Mouse (Mus musculus): ENCODE measurements at regions not wholly inside any gene's neighbourhood (a gene's known extent, or its start where the extent isn't known, plus 50 kb on each side); places are given as distances from the start of the nearest gene placed in this dataset.

DNA sequence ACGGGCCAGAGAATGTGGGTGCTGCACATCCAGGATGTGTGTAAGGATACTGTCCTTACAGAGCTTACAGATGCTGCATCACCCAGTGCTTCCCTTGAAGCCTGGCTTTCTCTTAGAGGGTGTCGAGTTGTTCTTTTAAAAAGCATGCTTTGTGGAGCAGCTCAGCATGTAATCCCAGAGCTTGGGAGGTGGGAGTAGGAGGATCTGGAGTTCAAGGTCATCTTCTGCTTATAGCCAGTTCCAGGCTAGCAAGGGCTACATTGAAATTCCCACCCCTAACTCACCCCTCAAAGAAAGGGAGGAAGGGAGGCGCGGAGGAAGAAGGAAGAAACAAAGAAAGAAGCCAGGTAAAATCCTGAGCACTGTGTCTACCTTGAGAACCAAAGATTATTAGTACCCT lies 76.0 kb upstream of the Gadd45a start:
- no peak for DNase-seq

DNA sequence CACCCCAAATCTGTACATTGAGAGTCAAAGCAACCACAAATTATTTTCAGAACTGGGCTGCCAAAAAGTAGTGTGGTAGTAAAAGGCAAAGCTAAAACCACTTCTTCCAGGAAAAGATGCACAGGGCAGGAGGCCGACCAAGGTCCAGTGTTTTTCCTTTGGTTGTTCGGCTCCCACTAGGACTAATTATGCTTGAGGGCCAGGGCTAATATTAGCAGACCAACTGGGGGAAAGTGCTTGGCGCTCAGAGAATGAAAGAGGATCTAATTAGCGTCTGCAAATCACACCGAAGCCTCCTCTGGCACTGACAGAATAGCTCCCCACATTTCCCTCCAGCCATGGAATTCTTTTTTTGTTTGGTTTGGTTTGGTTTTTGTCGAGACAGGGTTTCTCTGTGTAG lies 75.1 kb upstream of the Gadd45a start:
- DNase-seq = no peak

DNA sequence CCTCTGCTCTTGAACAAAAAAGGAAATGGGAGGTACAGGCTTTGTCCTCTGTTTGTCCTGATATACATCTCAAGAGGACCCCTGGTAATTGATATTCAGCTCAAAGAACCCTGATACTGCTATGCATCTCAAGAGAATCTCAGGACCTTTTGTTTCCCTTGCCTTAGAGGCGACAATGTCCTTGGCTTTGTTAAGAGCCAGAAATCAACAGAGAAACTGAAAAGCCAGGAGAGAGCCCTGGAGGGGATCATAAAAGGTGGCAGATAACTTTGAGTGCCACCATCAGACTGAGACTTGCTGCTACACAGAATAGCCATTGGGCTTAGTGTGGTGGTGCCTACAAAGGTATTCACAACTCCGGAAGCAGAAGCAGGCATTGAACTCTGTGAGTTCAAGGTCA lies 74.3 kb upstream of the Gadd45a start:
- DNase-seq = no peak

DNA sequence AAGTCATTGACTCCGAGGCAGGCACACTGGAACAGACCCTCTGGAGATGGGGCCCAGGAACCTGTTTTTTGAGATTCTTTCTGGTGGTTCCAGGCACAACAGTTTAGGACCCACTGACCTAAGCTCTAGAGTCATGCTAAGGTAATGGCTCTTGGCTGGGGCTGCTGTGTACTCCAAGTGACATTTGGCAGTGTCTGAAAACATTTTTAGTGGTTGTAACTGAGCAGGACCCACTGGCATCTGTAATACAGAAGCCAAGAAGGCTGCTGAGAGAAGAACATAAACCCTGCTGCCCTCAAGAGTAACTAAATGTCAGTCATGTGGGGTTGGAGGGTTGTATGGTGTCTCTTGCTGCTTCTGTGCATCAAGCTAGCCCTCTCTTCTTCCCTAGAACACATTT lies 73.1 kb upstream of the Gadd45a start:
- no peak for DNase-seq

DNA sequence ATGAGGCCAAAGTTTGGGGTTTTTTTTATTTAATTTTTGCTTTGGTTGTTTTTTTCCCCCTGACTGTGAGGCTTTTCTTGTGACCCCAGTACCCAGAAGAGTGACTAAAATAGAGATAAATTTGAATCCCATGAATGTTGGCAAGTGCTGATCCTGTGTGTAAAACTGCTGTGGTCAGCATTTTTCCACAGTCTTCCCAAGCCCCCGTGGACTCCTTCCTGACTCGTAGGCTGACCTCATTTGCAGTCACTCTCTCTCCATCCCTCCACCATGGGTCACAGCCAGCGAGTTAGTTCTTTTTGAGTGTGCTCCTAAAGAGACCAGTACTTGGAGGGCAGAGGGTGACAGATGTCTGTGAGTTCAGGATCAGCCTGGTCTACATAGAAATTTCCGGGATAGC lies 72.5 kb upstream of the Gadd45a start:
- DNase-seq = no peak

DNA sequence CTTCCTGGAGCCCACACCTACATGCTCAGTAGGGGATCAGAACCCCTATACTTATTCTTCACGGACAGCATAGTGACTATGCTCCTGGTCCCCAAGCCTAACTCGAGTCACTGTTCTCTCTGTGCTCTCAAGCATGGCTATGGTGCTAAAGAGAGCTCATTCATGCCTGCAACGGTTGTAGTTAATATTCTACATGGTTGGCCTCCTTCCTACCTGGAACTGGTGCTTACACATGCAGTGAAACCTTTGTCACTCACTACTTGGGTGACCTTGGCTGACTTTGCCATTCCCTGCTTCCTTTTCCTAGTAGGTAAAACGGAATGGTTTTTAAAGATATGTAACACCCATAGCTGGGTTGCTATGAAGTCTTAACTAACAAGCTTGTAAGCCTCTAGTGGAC lies 70.3 kb upstream of the Gadd45a start:
- no peak for DNase-seq

DNA sequence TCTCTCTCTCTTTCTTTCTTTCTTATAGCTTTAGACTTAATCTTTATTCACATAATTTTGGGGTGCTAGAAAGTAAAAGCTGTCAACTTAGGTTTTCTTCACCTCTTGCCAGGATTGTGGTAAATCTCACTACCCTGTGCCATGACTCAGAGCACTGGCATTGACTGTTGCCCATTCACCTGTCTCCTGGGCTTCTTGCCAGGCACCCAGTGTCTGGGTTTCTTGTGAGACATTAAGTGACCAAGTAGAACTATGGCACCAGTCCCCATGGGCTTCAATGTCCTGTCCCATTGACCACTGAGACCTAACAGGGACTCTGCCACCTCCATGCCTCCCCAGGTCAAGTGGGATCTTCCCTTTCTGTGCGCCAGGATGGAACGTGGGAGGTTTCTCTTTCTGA lies 69.2 kb upstream of the Gadd45a start:
- no peak for DNase-seq

DNA sequence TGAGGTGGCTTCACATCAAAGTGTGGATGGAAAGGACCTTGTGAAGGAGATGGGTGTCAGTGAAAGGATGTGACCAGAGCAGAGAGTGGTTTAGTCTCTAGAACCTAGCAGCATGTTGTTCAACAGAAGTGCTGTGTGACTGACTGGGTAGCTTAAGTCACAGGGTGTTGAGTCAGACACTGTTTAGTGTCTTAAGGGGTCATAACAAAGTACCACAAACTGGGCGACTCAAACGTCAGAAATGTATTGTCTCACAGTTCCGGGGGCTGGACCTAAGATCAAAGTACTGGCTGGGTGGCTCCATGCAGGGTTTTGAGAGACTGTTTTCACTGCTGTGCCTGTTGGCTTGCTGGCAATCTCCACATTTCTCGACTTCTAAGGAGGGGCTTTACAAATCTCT lies 68.1 kb upstream of the Gadd45a start:
- DNase-seq = no peak

DNA sequence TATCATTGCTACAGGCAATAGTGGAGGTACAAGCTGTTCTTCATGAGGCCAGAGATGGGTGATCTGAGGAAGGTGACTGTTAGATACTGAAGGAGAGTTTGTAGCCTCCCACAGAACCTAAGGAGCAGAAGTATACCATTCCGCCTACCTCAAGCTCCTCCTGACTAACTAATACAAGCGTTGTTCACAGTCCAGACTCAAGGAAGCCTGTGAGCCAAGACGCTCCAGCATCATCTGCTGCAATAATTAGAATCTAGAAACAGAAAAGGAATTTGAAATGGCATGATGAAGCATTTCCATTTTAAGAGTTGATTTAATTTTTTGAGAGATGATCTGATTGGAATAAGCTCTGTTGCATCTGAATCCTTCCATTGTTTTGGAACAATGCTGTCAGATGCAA lies 66.9 kb upstream of the Gadd45a start:
- DNase-seq = no peak

DNA sequence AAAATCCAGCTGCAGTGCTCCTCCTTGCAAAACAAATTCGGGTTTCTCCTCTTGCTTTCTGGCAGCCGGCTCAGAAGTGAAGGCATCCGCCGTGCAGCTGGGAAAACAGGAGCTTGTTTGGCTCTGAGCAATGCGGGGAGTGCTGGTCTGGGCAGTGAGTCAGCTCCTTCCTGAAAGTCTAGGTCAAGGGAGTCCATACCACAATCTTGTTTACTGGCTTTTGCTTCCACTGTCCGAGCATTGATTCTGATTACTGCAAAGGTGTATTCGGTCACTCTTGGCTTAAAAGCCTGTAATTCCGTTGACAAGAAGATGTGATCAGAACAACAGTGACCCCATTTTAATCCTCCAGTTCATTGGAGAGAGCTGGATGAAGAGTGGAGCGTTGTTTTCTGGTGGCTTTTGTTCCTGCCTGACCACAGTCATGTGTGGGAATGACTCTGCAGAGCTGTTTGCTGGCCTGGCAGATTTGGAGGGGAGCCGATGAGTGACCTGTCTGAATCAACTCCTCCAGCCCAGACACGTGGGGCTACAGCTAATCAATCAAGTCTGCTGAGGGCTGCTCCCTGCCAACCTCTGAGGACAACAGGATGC lies 65.4 kb upstream of the Gadd45a start:
- no peak for DNase-seq

DNA sequence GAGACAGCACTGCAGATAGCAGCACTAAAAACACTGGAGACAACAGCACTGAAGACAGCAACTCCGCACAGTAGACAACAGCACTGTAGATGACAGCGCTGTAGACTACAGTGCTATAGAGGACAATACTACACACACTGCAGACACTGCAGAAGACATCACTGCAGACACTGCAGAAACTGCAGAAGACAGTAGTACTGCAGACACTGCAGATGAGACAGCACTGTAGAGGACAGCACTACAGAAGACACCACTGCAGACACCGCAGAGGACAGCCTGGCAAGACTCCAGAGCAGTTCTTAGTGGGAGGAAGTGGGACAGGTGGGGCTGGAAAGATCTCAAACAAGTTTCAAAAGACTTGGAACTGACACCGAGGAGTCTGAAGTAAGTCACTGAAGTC lies 64.8 kb upstream of the Gadd45a start:
- no peak for DNase-seq

DNA sequence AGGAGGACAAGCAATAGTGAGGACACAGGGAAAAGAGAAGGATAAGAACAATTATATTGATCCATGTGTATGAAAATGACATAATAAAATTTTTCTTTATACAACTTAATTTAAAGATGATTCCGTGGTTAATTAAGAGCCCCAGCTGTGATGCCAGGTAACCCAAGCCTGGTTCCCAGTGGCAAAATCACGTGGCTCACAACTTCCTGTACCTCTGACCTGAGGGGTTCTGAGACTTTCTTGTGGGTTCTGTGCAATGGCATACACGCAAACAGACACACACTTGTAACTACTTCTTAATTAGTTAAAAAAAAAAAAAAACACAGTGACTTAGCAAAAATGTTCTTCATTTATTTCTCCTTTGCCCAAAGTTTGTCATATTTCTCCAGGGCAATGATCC lies 57.2 kb upstream of the Gadd45a start:
- DNase-seq = peak; percentile 31

DNA sequence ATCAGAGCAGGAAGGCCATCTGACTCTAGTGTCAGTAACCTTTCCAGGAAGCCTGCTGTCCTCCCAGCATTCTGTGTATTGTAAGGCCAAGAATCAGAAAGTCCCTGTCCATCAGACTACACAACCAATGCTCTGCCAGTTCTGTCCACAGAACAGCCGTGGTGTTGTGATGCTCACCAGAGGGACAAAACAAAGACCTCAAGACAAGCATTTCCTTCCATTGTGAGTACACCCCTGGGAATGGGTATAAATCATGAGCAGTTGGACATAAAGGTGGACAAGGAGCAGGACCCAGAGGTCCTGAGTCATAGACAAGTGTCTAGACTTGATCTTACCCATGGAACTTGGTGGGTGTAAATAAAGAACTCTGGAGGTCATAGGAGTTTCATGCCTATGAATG lies 55.9 kb upstream of the Gadd45a start:
- DNase-seq = no peak

DNA sequence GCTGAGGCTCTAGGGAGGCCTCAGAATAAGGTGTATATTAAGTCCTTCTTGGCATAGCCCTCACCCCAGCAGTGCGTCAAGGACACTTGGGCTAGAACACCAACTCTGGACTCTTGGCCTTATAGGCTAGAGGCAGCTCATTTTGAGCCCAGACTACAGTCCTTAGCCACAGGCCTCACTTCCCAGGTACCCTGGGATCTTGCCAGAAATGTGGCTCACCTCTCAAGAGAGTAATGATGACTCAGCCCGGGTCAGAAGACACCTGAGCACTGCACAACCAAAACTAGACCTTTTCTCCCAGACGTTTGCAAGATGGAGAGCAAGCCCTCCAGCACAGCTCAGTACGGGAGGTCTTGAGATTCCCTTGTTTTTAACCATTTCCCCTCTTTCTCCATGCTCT lies 52.9 kb upstream of the Gadd45a start:
- no peak for DNase-seq

DNA sequence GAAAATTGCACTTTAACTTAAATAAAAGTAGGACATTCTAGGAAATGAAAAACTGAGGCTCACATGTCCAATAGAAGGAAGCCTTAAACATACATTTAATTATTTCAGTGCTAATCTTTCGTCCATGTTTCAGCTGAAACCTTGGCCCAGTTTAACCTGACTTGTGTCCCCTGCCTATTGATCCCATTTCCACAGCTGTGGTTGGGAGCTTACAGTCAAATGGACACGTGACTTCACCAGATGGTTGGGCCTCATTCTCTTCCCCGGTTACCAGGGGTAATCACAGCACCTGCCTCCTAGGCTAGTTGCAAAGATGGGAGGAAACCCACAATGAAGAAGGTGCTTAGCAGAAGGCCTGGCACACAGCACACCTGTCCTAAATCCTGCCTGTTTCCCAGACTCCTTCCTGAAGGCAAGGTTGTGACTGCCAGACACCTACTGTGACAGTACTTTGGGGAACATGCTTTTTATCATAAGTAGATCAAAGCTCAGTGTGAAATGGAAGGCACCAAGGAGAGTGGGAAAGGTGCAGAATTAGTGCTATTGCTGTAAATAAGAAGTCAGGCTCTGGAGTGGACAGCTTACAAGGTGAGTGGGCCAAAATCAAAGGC lies 52.4 kb upstream of the Gadd45a start:
- DNase-seq = no peak

DNA sequence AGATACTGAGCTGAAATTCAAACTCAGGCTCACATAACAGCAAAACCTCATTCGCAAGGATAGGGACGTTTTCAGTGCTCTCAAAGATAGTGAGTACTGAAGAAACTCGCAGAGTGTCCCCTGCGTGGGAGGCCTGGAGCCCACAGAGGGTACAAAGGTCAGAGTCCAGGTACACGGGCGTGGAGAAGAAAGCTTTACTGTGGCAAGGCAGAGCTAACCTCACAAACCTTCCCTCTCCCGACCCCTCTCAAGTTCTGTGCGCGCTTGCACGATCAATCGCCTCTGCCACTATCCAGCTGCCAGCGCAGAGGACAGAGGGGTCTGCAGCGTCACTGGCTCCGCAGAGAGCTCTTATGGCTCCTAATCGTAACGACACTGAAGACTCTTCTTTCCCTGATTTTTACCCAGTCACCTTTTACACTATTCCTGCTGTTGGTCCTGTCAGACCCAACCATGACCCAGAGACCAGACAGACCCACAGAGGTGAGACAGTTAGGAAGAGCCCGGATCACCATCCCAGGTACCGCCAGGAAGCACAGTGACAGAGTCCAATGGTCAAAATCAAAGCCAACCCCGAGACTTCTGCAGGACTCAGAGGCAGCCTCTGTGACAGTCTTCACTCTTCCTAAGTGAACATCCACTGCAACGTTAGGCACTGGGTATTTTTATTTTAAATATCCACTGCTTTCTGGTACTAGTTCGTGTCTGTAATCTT lies 51.6 kb upstream of the Gadd45a start:
- no peak for DNase-seq

DNA sequence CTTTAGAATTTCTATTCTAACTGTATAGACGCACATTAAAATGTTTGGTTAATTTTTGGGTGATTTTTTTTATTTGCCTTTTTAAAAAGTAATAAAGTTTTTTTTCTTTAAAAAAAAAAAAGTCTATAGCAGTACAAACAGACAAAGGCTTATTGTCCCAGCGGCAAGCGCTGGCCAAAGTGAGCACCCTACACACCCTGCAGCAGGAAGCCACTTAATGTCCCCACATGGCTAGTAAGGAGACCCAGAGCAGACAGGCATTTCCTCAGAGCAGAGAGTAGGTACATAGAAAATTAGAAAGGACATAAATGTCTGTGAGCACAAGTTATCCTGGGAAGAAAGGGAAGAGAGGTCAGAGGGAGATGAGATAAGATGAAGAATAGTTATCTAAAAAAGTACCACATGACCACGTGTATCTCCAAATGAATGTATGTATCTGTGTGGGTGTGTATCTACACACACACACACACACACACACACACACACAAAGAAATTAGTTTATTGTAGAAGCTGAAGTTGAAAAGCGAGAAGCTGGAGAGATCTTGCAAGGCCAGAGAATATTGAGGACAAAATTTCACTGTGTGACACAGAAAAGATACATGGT lies 50.7 kb upstream of the Gadd45a start:
- DNase-seq = no peak

DNA sequence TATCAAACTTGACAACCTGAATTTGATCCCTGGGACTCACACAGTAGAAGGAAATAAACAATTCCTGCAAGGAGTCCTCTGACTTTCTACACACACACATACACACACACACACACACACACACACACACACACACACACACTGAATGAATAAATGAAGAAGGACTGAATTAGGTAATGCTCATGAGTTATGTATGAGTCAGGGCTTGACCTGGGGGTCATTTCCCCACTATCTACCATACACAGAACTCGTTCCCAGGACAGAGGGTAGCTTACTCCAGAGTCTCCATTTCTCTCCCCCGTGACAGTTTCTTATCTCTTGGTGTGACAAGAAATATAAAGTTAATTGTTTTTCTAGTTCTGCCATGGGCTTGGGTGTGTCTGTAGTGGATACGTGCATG lies 50.1 kb upstream of the Gadd45a start:
- no peak for DNase-seq
